Mouse (Mus musculus) olfactory bulb, adult 2 months (tissue): ENCODE data around the gene Inpp5a. TPM values are rescaled to one million over a fixed set of nuclear protein-coding genes. Genes with fewer than 3 reads are reported as not detected.

ENCODE experiments used
- H3K27ac ChIP-seq: fragments of 200-500 bp; 2 replicates; pipeline ENCODE4 v1.5.1; 2012; ENCODE audit warnings: low read depth, low read length; ENCODE audit not compliant: insufficient read depth
- H3K4me1 ChIP-seq: fragments of 200-500 bp; 2 replicates; pipeline ENCODE4 v1.6.1; 2012; ENCODE audit warnings: low read length; ENCODE audit not compliant: control insufficient read depth, insufficient read depth
- H3K4me3 ChIP-seq: fragments of 200-500 bp; 2 replicates; pipeline ENCODE4 v1.5.1; 2012; ENCODE audit warnings: mild to moderate bottlenecking, low read depth, low read length, moderate library complexity; ENCODE audit not compliant: insufficient read depth
- CTCF ChIP-seq: fragments of 200-500 bp; IDR thresholded peaks from 2 replicates; pipeline ENCODE4 v1.5.1; 2012; ENCODE audit warnings: low read depth, mild to moderate bottlenecking, low read length, moderate library complexity; ENCODE audit not compliant: insufficient read depth
- POLR2A ChIP-seq: fragments of 200-500 bp; IDR thresholded peaks from 2 replicates; pipeline ENCODE4 v1.6.1; 2012; ENCODE audit warnings: mild to moderate bottlenecking, low read depth, low read length, moderate library complexity; ENCODE audit not compliant: insufficient read depth
- WGBS: fragments of 180-500 bp; shearing (Covaris S2); methylation state at CpG from one replicate; pipeline ENCODE4 v1.1.7; 2018; 5-methylcytosine and 5-hydroxymethylcytosine counted together
- polyA plus RNA-seq: library from polyadenylated mRNA; stranded (reverse); fragments of >200 nt; gene quantifications from 2 replicates; pipeline ENCODE4 v1.2.4, GENCODE M21; 2012; ENCODE audit warnings: low replicate concordance; ENCODE audit not compliant: missing spikeins, insufficient read depth, insufficient read length

Inpp5a gene
- polyA plus RNA-seq, 1 experiment: not detected

GRCm38 (mm10) chr7:139564161-139564560, 175.3 kb downstream of the Inpp5a start:
- TF ChIP-seq POLR2A (no peak), CTCF (no peak)
- peaks cover 13% of the 10 kb centered on the region for H3K4me1 ChIP-seq
- 98% methylated on average over 2 of the region's 2 CpGs for WGBS
- no peak overlapping the region for H3K27ac ChIP-seq
- no peak overlapping the region for H3K4me3 ChIP-seq

GRCm38 (mm10) chr7:139565998-139566397, 177.1 kb downstream of the Inpp5a start:
- Histone ChIP-seq H3K27ac (no peak overlapping the region), H3K4me3 (no peak overlapping the region), H3K4me1 (peaks cover 13% of the 10 kb centered on the region)
- TF ChIP-seq POLR2A (no peak), CTCF (no peak)
- 60% methylated on average over 6 of the region's 6 CpGs for WGBS

- no peak overlapping the region for H3K27ac ChIP-seq
- TF ChIP-seq CTCF (no peak), POLR2A (no peak)
- 46% methylated on average over 8 of the region's 8 CpGs for WGBS
- H3K4me1 ChIP-seq: peaks cover 13% of the 10 kb centered on the region
- no peak overlapping the region for H3K4me3 ChIP-seq
Measured at GRCm38 (mm10) chr7:139566533-139566932, 177.6 kb downstream of the Inpp5a start.

GRCm38 (mm10) chr7:139570788-139571187, 181.9 kb downstream of the Inpp5a start:
- no peak overlapping the region for H3K27ac ChIP-seq
- H3K4me1 ChIP-seq: peaks cover 12% of the 10 kb centered on the region
- H3K4me3 ChIP-seq: no peak overlapping the region
- TF ChIP-seq POLR2A (no peak), CTCF (no peak)
- 99% methylated on average over 5 of the region's 5 CpGs for WGBS

- Histone ChIP-seq H3K4me3 (no peak overlapping the region), H3K27ac (no peak overlapping the region), H3K4me1 (no peaks in the 10 kb centered on the region)
- 73% methylated on average over 3 of the region's 3 CpGs for WGBS
- TF ChIP-seq CTCF (no peak), POLR2A (no peak)
Measured at GRCm38 (mm10) chr7:139572665-139573064, 183.8 kb downstream of the Inpp5a start.

GRCm38 (mm10) chr7:139576064-139576686, 187.3 kb downstream of the Inpp5a start:
- WGBS: 92% methylated on average over 16 of the region's 16 CpGs
- TF ChIP-seq CTCF: no peak
- no peak for TF ChIP-seq POLR2A
- Histone ChIP-seq H3K27ac (no peak overlapping the region), H3K4me3 (no peak overlapping the region), H3K4me1 (peaks cover 4% of the 10 kb centered on the region)

GRCm38 (mm10) chr7:139579261-139579905, 190.5 kb downstream of the Inpp5a start:
- WGBS: 91% methylated on average over 21 of the region's 21 CpGs

GRCm38 (mm10) chr7:139580851-139581775, 192.2 kb downstream of the Inpp5a start:
- 19% methylated on average over 78 of the region's 78 CpGs for WGBS

More at GRCm38 (mm10) chr7:139579261-139579905, 190.5 kb downstream of the Inpp5a start:
- no peak overlapping the region for H3K4me3 ChIP-seq
- peaks cover 24% of the 10 kb centered on the region for H3K4me1 ChIP-seq
- H3K27ac ChIP-seq: no peak overlapping the region
- TF ChIP-seq CTCF: no peak
- no peak for TF ChIP-seq POLR2A

GRCm38 (mm10) chr7:139581801-139582571, 193.1 kb downstream of the Inpp5a start:
- Histone ChIP-seq H3K27ac (no peak overlapping the region), H3K4me3 (peak overlapping the region; percentile 23), H3K4me1 (peaks cover 34% of the 10 kb centered on the region)
- TF ChIP-seq CTCF: no peak
- WGBS: 2% methylated on average over 82 of the region's 82 CpGs

More at GRCm38 (mm10) chr7:139580851-139581775, 192.2 kb downstream of the Inpp5a start:
- TF ChIP-seq POLR2A (no peak), CTCF (no peak)
- no peak overlapping the region for H3K4me3 ChIP-seq
- H3K4me1 ChIP-seq: peaks cover 34% of the 10 kb centered on the region
- H3K27ac ChIP-seq: no peak overlapping the region
